Mouse (Mus musculus): ENCODE measurements at regions not wholly inside any gene's neighbourhood (a gene's known extent, or its start where the extent isn't known, plus 50 kb on each side); places are given as distances from the start of the nearest gene placed in this dataset.

DNA sequence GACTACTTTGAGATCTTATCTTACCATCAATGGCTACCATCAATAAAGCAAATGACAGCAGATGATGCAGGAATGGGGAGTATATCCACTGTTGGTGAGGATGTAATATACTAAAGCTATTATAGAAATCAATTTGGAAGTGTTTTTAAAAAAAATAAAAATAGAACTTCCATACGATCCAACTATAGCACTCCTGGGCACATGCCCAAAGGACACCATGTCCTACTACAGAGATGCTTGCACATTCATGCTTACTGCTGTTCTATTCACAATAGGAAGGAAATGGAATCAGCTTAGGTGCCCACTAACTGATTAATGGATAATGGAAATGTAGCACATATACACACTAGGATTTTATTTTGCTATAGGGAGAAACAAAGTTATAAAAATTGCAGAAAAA lies 96.7 kb upstream of the Gm11983 start:
- DNase-seq (ENCODE audit: low spot score) (no peak), ATAC-seq (ENCODE audit: low FRiP score, low read depth) (no peak)
- Histone ChIP-seq H3K9ac (ENCODE audit: low read depth, low read length, severe bottlenecking) (no peak overlapping the region), H3K36me3 (ENCODE audit: control insufficient read depth, insufficient read depth, low read length) (no peaks in the 10 kb centered on the region), H3K4me1 (ENCODE audit: control insufficient read depth, insufficient read depth, low read length) (no peaks in the 10 kb centered on the region), H3K4me3 (replicated peaks; ENCODE audit: low read length) (no peak overlapping the region), H3K9me3 (ENCODE audit: control insufficient read depth, low read length) (no peaks in the 10 kb centered on the region), H3K27me3 (ENCODE audit: control insufficient read depth, insufficient read depth, low read length) (no peaks in the 10 kb centered on the region), H3K27ac (replicated peaks; ENCODE audit: low read depth, low read length) (no peak overlapping the region), H3K4me2 (replicated peaks; ENCODE audit: low read depth, low read length, severe bottlenecking) (no peak overlapping the region)
- WGBS: 95% methylated on average over 1 of the region's 1 CpGs
- TF ChIP-seq POLR2A (IDR thresholded peaks at IDR 0.05; ENCODE audit: borderline replicate concordance, extremely low read depth, insufficient read depth, insufficient read length): no peak

GRCm38 (mm10) chr11:6926036-6926435 lies 88.6 kb upstream of the Gm11983 start:
- Histone ChIP-seq H3K4me3 (replicated peaks; ENCODE audit: low read length) (no peak overlapping the region), H3K27me3 (ENCODE audit: control insufficient read depth, insufficient read depth, low read length) (no peaks in the 10 kb centered on the region), H3K27ac (replicated peaks; ENCODE audit: low read depth, low read length) (no peak overlapping the region), H3K4me2 (replicated peaks; ENCODE audit: low read depth, low read length, severe bottlenecking) (no peak overlapping the region), H3K36me3 (ENCODE audit: control insufficient read depth, insufficient read depth, low read length) (no peaks in the 10 kb centered on the region), H3K9me3 (ENCODE audit: control insufficient read depth, low read length) (no peaks in the 10 kb centered on the region), H3K9ac (ENCODE audit: low read depth, low read length, severe bottlenecking) (no peak overlapping the region), H3K4me1 (ENCODE audit: control insufficient read depth, insufficient read depth, low read length) (0 out of 2 replicates have a peak, but pooled peaks cover 9% of the 10 kb centered on the region)
- DNase-seq (ENCODE audit: low spot score) (no peak), ATAC-seq (ENCODE audit: low FRiP score, low read depth) (no peak)
- TF ChIP-seq POLR2A (IDR thresholded peaks at IDR 0.05; ENCODE audit: borderline replicate concordance, extremely low read depth, insufficient read depth, insufficient read length): no peak
- WGBS: 56% methylated on average over 8 of the region's 8 CpGs

DNA sequence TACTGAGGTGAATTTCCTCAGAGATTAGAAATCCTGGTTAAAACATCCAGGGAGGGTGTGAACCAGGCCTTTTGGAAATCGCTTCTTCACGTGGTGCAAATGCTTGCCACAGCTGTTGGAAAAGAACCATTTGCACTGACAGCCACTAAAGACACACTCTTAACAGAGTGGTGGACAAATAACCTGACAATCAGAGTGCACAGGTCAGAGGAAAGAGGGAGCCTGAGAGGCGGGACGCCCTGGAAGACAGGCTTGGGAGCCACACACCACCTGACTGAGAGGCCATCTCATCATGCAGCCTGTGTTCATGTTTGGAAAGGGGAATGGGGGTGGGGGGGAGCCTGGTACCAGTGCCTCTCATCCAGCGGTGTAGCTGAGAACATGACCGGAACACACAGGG lies 87.0 kb upstream of the Gm11983 start:
- no peak overlapping the region for H3K9ac ChIP-seq (ENCODE audit: low read depth, low read length, severe bottlenecking)
- no peak for ATAC-seq (ENCODE audit: low FRiP score, low read depth)
- H3K4me3 ChIP-seq (replicated peaks; ENCODE audit: low read length): no peak overlapping the region
- H3K4me1 ChIP-seq (ENCODE audit: control insufficient read depth, insufficient read depth, low read length): 0 out of 2 replicates have a peak, but pooled peaks cover 9% of the 10 kb centered on the region
- TF ChIP-seq POLR2A (IDR thresholded peaks at IDR 0.05; ENCODE audit: borderline replicate concordance, extremely low read depth, insufficient read depth, insufficient read length): no peak
- no peak overlapping the region for H3K27ac ChIP-seq (replicated peaks; ENCODE audit: low read depth, low read length)
- H3K9me3 ChIP-seq (ENCODE audit: control insufficient read depth, low read length): no peaks in the 10 kb centered on the region
- DNase-seq (ENCODE audit: low spot score): no peak
- H3K27me3 ChIP-seq (ENCODE audit: control insufficient read depth, insufficient read depth, low read length): no peaks in the 10 kb centered on the region
- peak overlapping the region; percentile 33; the same call in 1 of the 2 replicates for H3K4me2 ChIP-seq (replicated peaks; ENCODE audit: low read depth, low read length, severe bottlenecking)
- no peaks in the 10 kb centered on the region for H3K36me3 ChIP-seq (ENCODE audit: control insufficient read depth, insufficient read depth, low read length)
- 41% methylated on average over 6 of the region's 6 CpGs for WGBS

DNA sequence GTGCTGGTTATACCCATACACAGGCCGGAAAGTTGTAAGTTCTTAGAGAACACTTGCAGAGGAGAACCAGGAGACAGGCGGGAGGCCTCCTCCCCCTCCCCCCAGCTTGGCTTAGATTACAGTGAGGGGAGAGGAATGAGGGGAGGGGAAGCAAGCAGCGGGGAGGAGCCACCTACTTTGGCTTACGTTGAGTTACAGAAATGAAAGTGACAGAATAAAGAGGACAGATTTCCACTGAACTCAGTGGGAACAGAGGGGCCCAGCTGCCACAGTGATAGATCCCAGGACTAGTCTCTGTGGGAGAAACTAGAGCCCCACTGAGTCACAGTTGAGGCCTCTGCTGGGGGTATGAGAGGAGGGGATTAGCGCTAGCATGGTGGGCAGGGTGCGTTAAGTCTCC lies 86.5 kb upstream of the Gm11983 start:
- Histone ChIP-seq H3K4me1 (ENCODE audit: control insufficient read depth, insufficient read depth, low read length) (0 out of 2 replicates have a peak, but pooled peaks cover 9% of the 10 kb centered on the region), H3K4me2 (replicated peaks; ENCODE audit: low read depth, low read length, severe bottlenecking) (peak overlapping the region; percentile 33; the same call in 1 of the 2 replicates), H3K9me3 (ENCODE audit: control insufficient read depth, low read length) (no peaks in the 10 kb centered on the region), H3K27ac (replicated peaks; ENCODE audit: low read depth, low read length) (no peak overlapping the region), H3K9ac (ENCODE audit: low read depth, low read length, severe bottlenecking) (no peak overlapping the region), H3K4me3 (replicated peaks; ENCODE audit: low read length) (no peak overlapping the region), H3K36me3 (ENCODE audit: control insufficient read depth, insufficient read depth, low read length) (no peaks in the 10 kb centered on the region), H3K27me3 (ENCODE audit: control insufficient read depth, insufficient read depth, low read length) (no peaks in the 10 kb centered on the region)
- ATAC-seq (ENCODE audit: low FRiP score, low read depth) (peak; percentile 57), DNase-seq (ENCODE audit: low spot score) (peak; percentile 48)
- TF ChIP-seq POLR2A (IDR thresholded peaks at IDR 0.05; ENCODE audit: borderline replicate concordance, extremely low read depth, insufficient read depth, insufficient read length): no peak
- WGBS: 10% methylated on average over 6 of the region's 6 CpGs

DNA sequence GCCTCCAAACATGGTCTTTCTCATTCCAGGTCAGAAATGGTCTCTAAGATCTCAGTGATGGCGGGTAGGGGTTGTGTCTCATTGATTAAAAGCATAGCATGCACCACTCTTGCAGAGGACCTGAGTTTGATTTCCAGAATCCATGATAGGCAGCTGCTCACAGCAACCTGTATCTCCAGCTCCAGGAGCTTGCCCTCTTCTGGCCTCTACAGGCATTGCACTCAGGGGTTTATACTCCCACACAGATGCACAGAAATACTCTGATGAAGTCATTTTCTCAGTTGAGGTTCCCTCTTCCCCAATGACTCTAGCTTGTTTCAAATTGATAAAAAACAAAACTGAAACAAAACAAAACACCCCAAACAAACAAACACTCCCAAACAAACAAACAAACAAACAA lies 81.1 kb upstream of the Gm11983 start:
- 0 out of 2 replicates have a peak, but pooled peaks cover under 1% of the 10 kb centered on the region for H3K4me1 ChIP-seq (ENCODE audit: control insufficient read depth, insufficient read depth, low read length)
- no peaks in the 10 kb centered on the region for H3K27me3 ChIP-seq (ENCODE audit: control insufficient read depth, insufficient read depth, low read length)
- WGBS: 96% methylated on average over 1 of the region's 1 CpGs
- ATAC-seq (ENCODE audit: low FRiP score, low read depth) (no peak), DNase-seq (ENCODE audit: low spot score) (no peak)
- no peak overlapping the region for H3K9ac ChIP-seq (ENCODE audit: low read depth, low read length, severe bottlenecking)
- no peak overlapping the region for H3K4me3 ChIP-seq (replicated peaks; ENCODE audit: low read length)
- H3K36me3 ChIP-seq (ENCODE audit: control insufficient read depth, insufficient read depth, low read length): no peaks in the 10 kb centered on the region
- H3K27ac ChIP-seq (replicated peaks; ENCODE audit: low read depth, low read length): no peak overlapping the region
- TF ChIP-seq POLR2A (IDR thresholded peaks at IDR 0.05; ENCODE audit: borderline replicate concordance, extremely low read depth, insufficient read depth, insufficient read length): no peak
- no peaks in the 10 kb centered on the region; the same call in 1 of the 2 replicates for H3K9me3 ChIP-seq (ENCODE audit: control insufficient read depth, low read length)
- no peak overlapping the region for H3K4me2 ChIP-seq (replicated peaks; ENCODE audit: low read depth, low read length, severe bottlenecking)

GRCm38 (mm10) chr11:6905630-6906029 lies 68.2 kb upstream of the Gm11983 start:
- ATAC-seq (ENCODE audit: low FRiP score, low read depth): no peak
- Histone ChIP-seq H3K27ac (replicated peaks; ENCODE audit: low read depth, low read length) (no peak overlapping the region), H3K9ac (ENCODE audit: low read depth, low read length, severe bottlenecking) (no peak overlapping the region), H3K36me3 (ENCODE audit: control insufficient read depth, insufficient read depth, low read length) (no peaks in the 10 kb centered on the region), H3K4me2 (replicated peaks; ENCODE audit: low read depth, low read length, severe bottlenecking) (no peak overlapping the region), H3K27me3 (ENCODE audit: control insufficient read depth, insufficient read depth, low read length) (no peaks in the 10 kb centered on the region), H3K4me1 (ENCODE audit: control insufficient read depth, insufficient read depth, low read length) (0 out of 2 replicates have a peak, but pooled peaks cover 9% of the 10 kb centered on the region), H3K9me3 (ENCODE audit: control insufficient read depth, low read length) (no peaks in the 10 kb centered on the region), H3K4me3 (replicated peaks; ENCODE audit: low read length) (no peak overlapping the region)
- DNase-seq (ENCODE audit: low spot score): no peak
- WGBS: 18% methylated on average over 5 of the region's 5 CpGs
- TF ChIP-seq POLR2A (IDR thresholded peaks at IDR 0.05; ENCODE audit: borderline replicate concordance, extremely low read depth, insufficient read depth, insufficient read length): no peak
